Comparison of ENCODE assay signal across 33 mouse cellular contexts in the genomic region with DNA sequence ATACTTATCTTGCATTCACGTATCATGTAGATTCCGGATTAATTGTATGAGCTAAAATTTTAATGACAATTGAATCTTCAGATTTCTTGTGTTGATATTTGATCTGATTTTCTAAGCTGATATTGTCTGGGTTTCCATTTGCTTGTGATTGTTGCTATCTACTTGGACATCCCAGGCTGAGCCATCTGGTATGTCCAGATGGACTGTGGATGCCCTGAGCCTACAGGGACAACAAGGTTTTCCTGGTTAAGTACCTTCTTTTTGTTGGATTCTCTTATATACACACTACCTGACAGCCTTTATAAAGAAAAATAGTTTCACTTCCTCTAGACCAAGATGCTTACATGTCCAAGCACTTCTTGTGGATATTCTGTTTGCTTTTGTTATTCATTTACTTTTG.
DNase-seq lines count a peak whose midpoint lies in the region; ATAC-seq and TF ChIP-seq lines count a peak whose summit lies in the region.
"Had no signal": no experiment of that assay in that cellular context is flagged by ENCODE, and none has a peak within 500 bp of the region (broad histone marks: within the 10 kb centered on the region; RNA-seq: fewer than 3 reads in every experiment).

No protein-coding gene starts in this region.

- WGBS in midbrain, postnatal 0 days = 93% methylated on average over 2 of the region's 2 CpGs
- 91% methylated on average over 2 of the region's 2 CpGs for WGBS in midbrain, embryonic 16.5 days
- 29% methylated on average over 2 of the region's 2 CpGs for WGBS in cerebellum, adult 2 months
- 95% methylated on average over 2 of the region's 2 CpGs for WGBS in forebrain, embryonic 11.5 days

- no peaks in the 10 kb centered on the region for H3K9me3 ChIP-seq in midbrain, postnatal 0 days (ENCODE audit: low read length)
- no peaks in the 10 kb centered on the region for H3K9me3 ChIP-seq in midbrain, embryonic 16.5 days (replicated peaks; ENCODE audit: control insufficient read depth, low read length, poor library complexity, severe bottlenecking)
- H3K9me3 ChIP-seq in forebrain, embryonic 11.5 days (ENCODE audit: control insufficient read depth, low read length) = no peaks in the 10 kb centered on the region
- H3K9me3 ChIP-seq: embryonic facial prominence, embryonic 13.5 days; forebrain, embryonic 10.5 days; heart, embryonic 13.5 days; limb, embryonic 13.5 days; lung, embryonic 15.5 days; midbrain, embryonic 10.5 days; midbrain, embryonic 15.5 days; neural tube, embryonic 12.5 days had no signal

- H3K27me3 ChIP-seq in midbrain, postnatal 0 days (ENCODE audit: insufficient read depth, low read length) = no peaks in the 10 kb centered on the region
- no peaks in the 10 kb centered on the region for H3K27me3 ChIP-seq in midbrain, embryonic 16.5 days (ENCODE audit: control insufficient read depth, insufficient read depth, low read depth, low read length)
- no peaks in the 10 kb centered on the region for H3K27me3 ChIP-seq in cerebellum, adult 2 months (ENCODE audit: control insufficient read depth, insufficient read depth, low read length)
- H3K27me3 ChIP-seq in forebrain, embryonic 11.5 days (ENCODE audit: control insufficient read depth, insufficient read depth, low read length) = no peaks in the 10 kb centered on the region
- H3K27me3 ChIP-seq: CH12.LX; embryonic facial prominence, embryonic 13.5 days; heart, embryonic 13.5 days; limb, embryonic 13.5 days; lung, embryonic 15.5 days; midbrain, embryonic 15.5 days; neural tube, embryonic 12.5 days had no signal

- no peak for TF ChIP-seq POLR2A in cerebellum, adult 2 months (IDR thresholded peaks at IDR 0.05; ENCODE audit: borderline replicate concordance, insufficient read depth, low read length)

- H3K27ac ChIP-seq in midbrain, postnatal 0 days (ENCODE audit: low read depth, low read length) = no peak overlapping the region
- H3K27ac ChIP-seq in midbrain, embryonic 16.5 days (ENCODE audit: low read length) = no peak overlapping the region
- H3K27ac ChIP-seq in cerebellum, adult 2 months (ENCODE audit: insufficient read depth, low read length) = no peak overlapping the region
- H3K27ac ChIP-seq in forebrain, embryonic 11.5 days (ENCODE audit: low read depth, low read length) = no peak overlapping the region
- H3K27ac ChIP-seq: embryonic facial prominence, embryonic 13.5 days; forebrain, embryonic 10.5 days; gastrocnemius, adult 2 months; heart, embryonic 13.5 days; kidney, postnatal 0 days; limb, embryonic 13.5 days; lung, embryonic 15.5 days; midbrain, embryonic 10.5 days; midbrain, embryonic 15.5 days; neural tube, embryonic 12.5 days had no signal

- H3K4me1 ChIP-seq in midbrain, postnatal 0 days (ENCODE audit: insufficient read depth, low read length) = no peaks in the 10 kb centered on the region
- H3K4me1 ChIP-seq in midbrain, embryonic 16.5 days (ENCODE audit: control insufficient read depth, insufficient read depth, low read length) = no peaks in the 10 kb centered on the region
- peaks cover 3% of the 10 kb centered on the region; the same call in 1 of the 2 replicates for H3K4me1 ChIP-seq in cerebellum, adult 2 months (ENCODE audit: control insufficient read depth, insufficient read depth, low read length)
- H3K4me1 ChIP-seq in forebrain, embryonic 11.5 days (replicated peaks; ENCODE audit: control insufficient read depth, insufficient read depth, low read length) = no peaks in the 10 kb centered on the region
- H3K4me1 ChIP-seq: embryonic facial prominence, embryonic 13.5 days; forebrain, embryonic 10.5 days; heart, embryonic 13.5 days; limb, embryonic 13.5 days; lung, embryonic 15.5 days; midbrain, embryonic 10.5 days; midbrain, embryonic 15.5 days; neural tube, embryonic 12.5 days had no signal

- TF ChIP-seq CTCF in midbrain, postnatal 0 days (IDR thresholded peaks at IDR 0.05) = no peak
- no peak for TF ChIP-seq CTCF in cerebellum, adult 2 months (IDR thresholded peaks at IDR 0.05; ENCODE audit: borderline replicate concordance, insufficient read depth, low read depth, low read length)

- no peak overlapping the region for H3K4me2 ChIP-seq in midbrain, postnatal 0 days (ENCODE audit: low read depth, low read length, poor library complexity, severe bottlenecking)
- no peak overlapping the region for H3K4me2 ChIP-seq in midbrain, embryonic 16.5 days (ENCODE audit: low read length)
- H3K4me2 ChIP-seq in forebrain, embryonic 11.5 days (ENCODE audit: low read depth, low read length, severe bottlenecking) = no peak overlapping the region
- H3K4me2 ChIP-seq: embryonic facial prominence, embryonic 13.5 days; heart, embryonic 13.5 days; limb, embryonic 13.5 days; liver, embryonic 11.5 days; lung, embryonic 15.5 days; midbrain, embryonic 15.5 days; neural tube, embryonic 12.5 days had no signal

- peak; percentile 31 for DNase-seq in midbrain, postnatal 0 days (ENCODE audit: low spot score)
- DNase-seq in cerebellum, adult 2 months = peak; percentile 73 to 87
- DNase-seq in cerebellum, postnatal 14 days = peak; percentile 58 to 72
- no peak for DNase-seq in forebrain, embryonic 11.5 days (ENCODE audit: low spot score)
- no peak for DNase-seq in gastrocnemius, postnatal 4 days (ENCODE audit: low spot score in 2 of 2)
- DNase-seq: adrenal gland, adult 2 months; B cell, adult 2 months; gastrocnemius, adult 2 months; heart, postnatal 10 days; kidney, adult 8-10 months; kidney, postnatal 4 days; layer of hippocampus, adult 9-11 months; right cerebral cortex, adult 18-20 months; right cerebral cortex, postnatal 4 days; thymus, postnatal 4 days had no signal

- ATAC-seq in midbrain, postnatal 0 days (ENCODE audit: low FRiP score) = no peak
- ATAC-seq in midbrain, embryonic 16.5 days = no peak
- no peak for ATAC-seq in forebrain, embryonic 11.5 days (replicated peaks; ENCODE audit: low FRiP score)
- no peak for ATAC-seq in CD4-positive, CD25-positive, alpha-beta regulatory T cell, adult 4 months
- ATAC-seq: activated CD4-positive, CD25-positive, alpha-beta regulatory T cell, adult 4 months; forebrain, embryonic 16.5 days; hindbrain, embryonic 16.5 days; intestine, embryonic 16.5 days; midbrain, embryonic 15.5 days had no signal

- H3K4me3 ChIP-seq in midbrain, postnatal 0 days (ENCODE audit: low read depth, low read length) = no peak overlapping the region
- no peak overlapping the region for H3K4me3 ChIP-seq in midbrain, embryonic 16.5 days (ENCODE audit: low read depth, low read length)
- H3K4me3 ChIP-seq in cerebellum, adult 2 months (replicated peaks; ENCODE audit: insufficient read depth, low read depth, low read length) = no peak overlapping the region
- no peak overlapping the region for H3K4me3 ChIP-seq in forebrain, embryonic 11.5 days (ENCODE audit: low read depth, low read length)
- H3K4me3 ChIP-seq: embryonic facial prominence, embryonic 13.5 days; forebrain, embryonic 10.5 days; gastrocnemius, adult 2 months; heart, embryonic 13.5 days; limb, embryonic 13.5 days; lung, embryonic 15.5 days; midbrain, embryonic 10.5 days; midbrain, embryonic 15.5 days; myocyte; neural tube, embryonic 12.5 days had no signal

- no peaks in the 10 kb centered on the region for H3K36me3 ChIP-seq in midbrain, postnatal 0 days (ENCODE audit: insufficient read depth, low read length)
- no peaks in the 10 kb centered on the region for H3K36me3 ChIP-seq in midbrain, embryonic 16.5 days (ENCODE audit: control insufficient read depth, insufficient read depth, low read length)
- H3K36me3 ChIP-seq in forebrain, embryonic 11.5 days (ENCODE audit: control insufficient read depth, insufficient read depth, low read length) = no peaks in the 10 kb centered on the region
- H3K36me3 ChIP-seq: embryonic facial prominence, embryonic 13.5 days; forebrain, embryonic 10.5 days; heart, embryonic 13.5 days; limb, embryonic 13.5 days; lung, embryonic 15.5 days; midbrain, embryonic 10.5 days; midbrain, embryonic 15.5 days; neural tube, embryonic 12.5 days had no signal

- no peak overlapping the region for H3K9ac ChIP-seq in midbrain, postnatal 0 days (replicated peaks; ENCODE audit: low read length, poor library complexity, severe bottlenecking)
- H3K9ac ChIP-seq in midbrain, embryonic 16.5 days (ENCODE audit: low read depth, low read length) = no peak overlapping the region
- no peak overlapping the region for H3K9ac ChIP-seq in forebrain, embryonic 11.5 days (ENCODE audit: low read length)
- H3K9ac ChIP-seq: embryonic facial prominence, embryonic 13.5 days; heart, embryonic 13.5 days; limb, embryonic 13.5 days; lung, embryonic 15.5 days; midbrain, embryonic 15.5 days; neural tube, embryonic 12.5 days had no signal

Comparison
In these comparisons a context has a peak if more than half of its experiments do, and no peak if none do; other contexts are left out.
1. DNase-seq: peak in midbrain, postnatal 0 days (single experiment), cerebellum, adult 2 months (2 of 2) and cerebellum, postnatal 14 days (2 of 2); none in forebrain, embryonic 11.5 days (single experiment) and gastrocnemius, postnatal 4 days (0 of 2).